Mouse (Mus musculus) kidney, adult 2 months (tissue): ENCODE measurements around the gene Xcl1.

Source experiments
- CTCF ChIP-seq: fragments of 200-500 bp; conservative IDR thresholded peaks from 2 replicates; pipeline ENCODE4 v1.5.1; 2011; ENCODE audit warnings: low read depth, mild to moderate bottlenecking, control low read depth, low read length, moderate library complexity, mixed read lengths; ENCODE audit not compliant: insufficient read depth, insufficient read length
- POLR2A ChIP-seq: fragments of 200-500 bp; IDR thresholded peaks from one replicate; pipeline ENCODE4 v1.6.1; 2011; ENCODE audit warnings: low read depth, low read length, control low read depth

- TF ChIP-seq CTCF (no peak), POLR2A (no peak)
These were observed 38.5 kb upstream of the Xcl1 start for GRCm38 (mm10) chr1:164973790-164974189.
